Mouse (Mus musculus) hindbrain, embryonic 11.5 days (tissue): Measurements from ENCODE around the gene Sec22a. TPM values are rescaled to one million over a fixed set of nuclear protein-coding genes. Genes with fewer than 3 reads are reported as not detected.

Experiments used
- ATAC-seq: fragments of 200-750 bp; cut with Nextera tagmentation; 2 replicates; pipeline ENCODE4 v1.8.0; 2017; ENCODE audit warnings: mild to moderate bottlenecking, moderate TSS enrichment, moderate library complexity; ENCODE audit not compliant: low FRiP score
- DNase-seq: peaks from one replicate; pipeline ENCODE4 v3.0.0-alpha.2; 2015; ENCODE audit warnings: low spot score
- H3K27ac ChIP-seq: fragments of 300-500 bp; sonication (generic); 2 replicates; pipeline ENCODE4 v1.5.1; 2014; ENCODE audit warnings: mild to moderate bottlenecking, low read depth, low read length
- H3K27me3 ChIP-seq: fragments of 300-500 bp; sonication (generic); 2 replicates; pipeline ENCODE4 v1.6.1; 2014; ENCODE audit warnings: mild to moderate bottlenecking, low read length, moderate library complexity, mixed read lengths; ENCODE audit not compliant: control insufficient read depth, insufficient read depth
- H3K36me3 ChIP-seq: fragments of 300-500 bp; sonication (generic); 2 replicates; pipeline ENCODE4 v1.6.1; 2014; ENCODE audit warnings: mild to moderate bottlenecking, low read length, moderate library complexity, mixed read lengths; ENCODE audit not compliant: control insufficient read depth, insufficient read depth
- H3K4me1 ChIP-seq: fragments of 300-500 bp; sonication (generic); replicated peaks from 2 replicates; pipeline ENCODE4 v1.6.1; 2014; ENCODE audit warnings: low read length, mixed read lengths; ENCODE audit not compliant: control insufficient read depth, insufficient read depth
- H3K4me2 ChIP-seq: fragments of 300-500 bp; sonication (generic); replicated peaks from 2 replicates; pipeline ENCODE4 v1.6.1; 2014; ENCODE audit warnings: mild to moderate bottlenecking, low read depth, low read length
- H3K4me3 ChIP-seq: fragments of 300-500 bp; sonication (generic); 2 replicates; pipeline ENCODE4 v1.5.1; 2014; ENCODE audit warnings: low read depth, low read length
- H3K9ac ChIP-seq: fragments of 300-500 bp; sonication (generic); 2 replicates; pipeline ENCODE4 v1.6.1; 2014; ENCODE audit warnings: low read depth, low read length
- H3K9me3 ChIP-seq: fragments of 300-500 bp; sonication (generic); 2 replicates; pipeline ENCODE4 v1.6.1; 2016; ENCODE audit warnings: low read length; ENCODE audit not compliant: control insufficient read depth
- WGBS: fragments of 180-500 bp; shearing (Covaris S2); extraction: QIAGEN DNeasy Blood & Tissue Kit; methylation state at CpG from one replicate; pipeline ENCODE4 v1.1.7; 2014; 5-methylcytosine and 5-hydroxymethylcytosine counted together
- polyA plus RNA-seq: library from polyadenylated mRNA; unstranded; fragments of >200 nt; fragmentation: Nextera tagmentation; extraction: Ambion mirVana; gene quantifications from 2 replicates; pipeline ENCODE4 v1.2.1, GENCODE M21; 2014

The Sec22a gene
- polyA plus RNA-seq, 1 experiment from 2014 or later: 41.9 TPM

DNA sequence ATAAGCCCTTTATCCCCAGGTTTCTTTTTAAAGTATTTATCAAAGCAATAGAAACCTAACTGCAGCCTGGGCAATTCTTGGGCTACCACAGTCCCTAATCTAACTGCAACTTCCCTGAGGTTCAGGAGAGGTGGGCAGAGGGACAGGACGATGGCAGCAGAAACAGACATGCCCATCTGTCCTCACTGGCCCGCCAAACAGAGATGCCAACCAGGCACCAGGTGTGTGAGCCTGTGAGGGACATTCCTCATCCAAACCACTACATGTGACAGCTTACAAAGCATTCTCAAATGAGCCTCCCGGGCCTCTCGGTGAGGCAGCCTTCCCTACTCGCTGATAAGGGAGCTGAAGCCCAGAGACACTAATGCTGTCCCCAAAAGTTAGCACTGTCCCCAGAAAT is 76.5 kb downstream of the Sec22a start:
- H3K9ac ChIP-seq: no peak overlapping the region
- ATAC-seq (no peak), DNase-seq (no peak)
- H3K27me3 ChIP-seq: no peaks in the 10 kb centered on the region
- 92% methylated on average over 5 of the region's 5 CpGs for WGBS
- H3K4me1 ChIP-seq: no peaks in the 10 kb centered on the region
- no peaks in the 10 kb centered on the region for H3K9me3 ChIP-seq
- no peaks in the 10 kb centered on the region for H3K36me3 ChIP-seq
- no peak overlapping the region for H3K27ac ChIP-seq
- no peak overlapping the region for H3K4me2 ChIP-seq
- H3K4me3 ChIP-seq: no peak overlapping the region

DNA sequence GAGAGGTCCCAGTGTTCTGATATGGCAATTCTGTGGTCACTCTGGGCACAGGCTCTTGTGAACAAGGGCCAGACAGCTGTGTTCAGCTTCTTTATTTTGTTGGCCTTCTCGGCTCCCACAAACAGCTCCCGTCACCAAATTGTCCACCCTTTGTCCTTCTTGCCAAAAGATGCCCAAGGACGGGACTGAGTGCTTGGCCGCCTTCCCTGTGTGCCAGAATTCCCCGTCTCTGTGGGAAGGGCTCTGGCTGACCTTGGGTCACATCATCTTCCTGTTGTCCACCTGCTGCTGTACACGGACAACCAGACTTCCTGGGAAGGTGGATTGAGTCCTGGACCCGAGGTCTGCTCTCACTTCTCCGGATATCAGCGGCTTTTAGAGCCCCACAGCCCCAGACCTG is 77.9 kb downstream of the Sec22a start:
- no peaks in the 10 kb centered on the region for H3K4me1 ChIP-seq
- H3K9ac ChIP-seq: no peak overlapping the region
- DNase-seq (no peak), ATAC-seq (no peak)
- H3K4me2 ChIP-seq: no peak overlapping the region
- H3K4me3 ChIP-seq: no peak overlapping the region
- H3K27me3 ChIP-seq: no peaks in the 10 kb centered on the region
- H3K9me3 ChIP-seq: no peaks in the 10 kb centered on the region
- WGBS: 80% methylated on average over 9 of the region's 9 CpGs
- no peaks in the 10 kb centered on the region for H3K36me3 ChIP-seq
- no peak overlapping the region for H3K27ac ChIP-seq

DNA sequence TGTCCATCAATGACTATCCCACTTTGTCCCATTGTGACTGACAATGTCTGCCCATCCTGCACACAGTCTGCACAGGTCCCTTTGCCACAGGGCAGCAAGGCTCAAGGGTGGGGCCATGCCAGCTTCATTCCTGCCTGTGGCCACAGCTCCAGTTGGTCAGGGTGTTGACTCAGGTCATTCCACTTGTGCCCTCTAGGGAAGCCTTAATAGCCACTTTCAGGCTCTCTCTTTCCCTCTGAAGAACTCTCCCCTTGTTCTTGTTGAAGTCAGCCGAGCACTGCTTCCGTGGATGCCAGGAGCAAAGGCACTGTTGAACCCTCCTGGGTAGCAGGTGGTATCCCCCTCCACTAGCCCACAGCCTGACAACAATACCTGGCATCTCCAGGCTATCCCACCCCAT is 81.3 kb downstream of the Sec22a start:
- DNase-seq: no peak
- no peaks in the 10 kb centered on the region for H3K27me3 ChIP-seq
- H3K27ac ChIP-seq: no peak overlapping the region
- no peaks in the 10 kb centered on the region for H3K36me3 ChIP-seq
- 81% methylated on average over 2 of the region's 2 CpGs for WGBS
- no peak overlapping the region for H3K9ac ChIP-seq
- no peaks in the 10 kb centered on the region for H3K9me3 ChIP-seq
- no peaks in the 10 kb centered on the region for H3K4me1 ChIP-seq
- no peak overlapping the region for H3K4me3 ChIP-seq
- H3K4me2 ChIP-seq: no peak overlapping the region
- no peak for ATAC-seq

DNA sequence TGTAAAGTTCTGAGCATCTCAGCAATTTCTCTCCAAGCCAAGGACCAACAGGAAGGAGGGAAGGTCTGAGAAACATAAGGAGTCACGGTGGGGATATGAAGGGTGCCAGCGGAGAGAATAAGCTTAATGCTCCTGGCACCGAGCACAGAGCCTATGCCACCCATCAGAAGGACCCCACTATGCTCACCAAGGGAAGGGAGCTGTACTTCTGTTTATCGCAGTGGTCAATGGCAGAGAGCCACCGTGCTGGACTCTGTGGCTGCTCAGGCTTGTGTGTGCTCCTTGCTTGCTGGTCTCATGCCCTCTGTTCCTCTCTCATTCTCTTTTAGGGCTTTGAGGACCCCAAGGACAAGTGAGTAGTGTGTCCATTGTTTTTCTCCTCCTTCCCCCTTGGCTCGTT is 85.6 kb downstream of the Sec22a start:
- Histone ChIP-seq H3K27ac (no peak overlapping the region), H3K4me2 (no peak overlapping the region), H3K36me3 (no peaks in the 10 kb centered on the region), H3K4me3 (no peak overlapping the region), H3K4me1 (no peaks in the 10 kb centered on the region), H3K9me3 (no peaks in the 10 kb centered on the region), H3K27me3 (no peaks in the 10 kb centered on the region), H3K9ac (no peak overlapping the region)
- ATAC-seq: no peak
- 83% methylated on average over 6 of the region's 6 CpGs for WGBS
- DNase-seq: no peak

DNA sequence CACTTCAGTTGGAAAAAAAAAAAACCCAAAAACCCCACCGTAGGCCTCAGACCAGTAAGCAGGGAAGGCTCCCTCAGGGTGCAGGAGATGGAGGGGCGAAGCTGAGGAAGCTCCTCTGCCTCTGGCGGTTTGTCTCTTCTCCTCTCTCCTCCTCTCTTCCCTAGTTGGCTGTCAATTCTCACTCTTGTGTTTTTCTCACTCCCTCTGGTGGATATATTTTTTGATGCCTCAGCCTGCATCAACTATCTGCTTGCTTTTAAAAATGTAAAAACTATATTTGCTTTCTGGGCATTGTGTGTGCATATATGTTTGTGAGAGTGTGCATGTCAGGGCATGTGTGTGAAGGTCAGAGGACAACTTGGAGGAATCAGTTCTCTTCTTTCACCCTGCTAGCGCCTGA is 91.3 kb downstream of the Sec22a start:
- no peaks in the 10 kb centered on the region for H3K27me3 ChIP-seq
- no peak overlapping the region for H3K4me3 ChIP-seq
- 52% methylated on average over 4 of the region's 4 CpGs for WGBS
- H3K36me3 ChIP-seq: no peaks in the 10 kb centered on the region
- H3K9ac ChIP-seq: no peak overlapping the region
- H3K4me2 ChIP-seq: no peak overlapping the region
- no peaks in the 10 kb centered on the region for H3K4me1 ChIP-seq
- H3K9me3 ChIP-seq: no peaks in the 10 kb centered on the region
- DNase-seq (no peak), ATAC-seq (no peak)
- no peak overlapping the region for H3K27ac ChIP-seq

DNA sequence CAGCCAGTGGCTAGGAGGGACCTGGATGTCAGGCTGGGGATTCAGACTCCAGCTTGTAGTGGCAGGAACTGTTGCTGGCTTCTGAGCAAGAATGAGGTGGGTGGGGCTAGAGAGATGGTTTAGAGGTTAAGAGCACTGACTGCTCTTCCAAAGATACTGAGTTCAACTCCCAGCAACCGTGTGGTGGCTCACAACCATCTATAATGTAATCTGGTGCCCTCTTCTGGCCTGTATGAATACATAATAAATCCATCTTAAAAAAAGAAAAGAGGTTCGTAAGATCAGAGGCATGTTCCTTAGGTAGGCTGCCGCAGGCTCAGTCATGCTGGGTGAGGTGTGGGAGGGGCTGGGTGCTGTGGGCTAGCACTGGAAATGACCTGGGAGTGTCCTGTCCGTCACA is 92.1 kb downstream of the Sec22a start:
- ATAC-seq: no peak
- H3K4me2 ChIP-seq: no peak overlapping the region

DNA sequence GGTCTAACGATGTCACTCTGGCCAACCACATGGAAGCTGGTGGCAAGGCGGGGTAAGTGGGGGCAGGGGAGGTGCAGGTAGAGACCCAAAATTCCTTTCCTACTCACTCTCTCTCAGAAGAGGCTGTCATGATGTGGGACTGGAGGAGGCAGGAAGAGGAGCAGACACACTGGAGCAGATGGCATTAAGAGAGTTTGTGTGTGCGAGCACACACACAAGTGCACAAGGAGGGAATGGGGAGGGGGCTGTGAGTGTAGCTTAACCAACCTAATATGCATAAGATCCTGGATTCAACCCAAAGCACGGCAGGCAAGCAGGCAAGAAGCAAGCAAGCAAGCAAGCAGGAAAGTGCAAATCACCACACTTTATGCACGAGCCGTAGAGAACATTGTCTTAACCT is 92.8 kb downstream of the Sec22a start:
- Histone ChIP-seq H3K4me2 (no peak overlapping the region), H3K27ac (no peak overlapping the region), H3K4me3 (no peak overlapping the region), H3K9ac (no peak overlapping the region), H3K4me1 (no peaks in the 10 kb centered on the region), H3K36me3 (no peaks in the 10 kb centered on the region), H3K27me3 (no peaks in the 10 kb centered on the region), H3K9me3 (no peaks in the 10 kb centered on the region)
- DNase-seq (no peak), ATAC-seq (peak; percentile 17; the same call in 1 of the 2 replicates)
- 73% methylated on average over 6 of the region's 6 CpGs for WGBS

More for the DNA sequence above, 92.1 kb downstream of the Sec22a start:
- Histone ChIP-seq H3K9me3 (no peaks in the 10 kb centered on the region), H3K36me3 (no peaks in the 10 kb centered on the region), H3K4me3 (no peak overlapping the region), H3K27me3 (no peaks in the 10 kb centered on the region), H3K9ac (no peak overlapping the region), H3K27ac (no peak overlapping the region), H3K4me1 (no peaks in the 10 kb centered on the region)
- 53% methylated on average over 4 of the region's 4 CpGs for WGBS
- DNase-seq: no peak

DNA sequence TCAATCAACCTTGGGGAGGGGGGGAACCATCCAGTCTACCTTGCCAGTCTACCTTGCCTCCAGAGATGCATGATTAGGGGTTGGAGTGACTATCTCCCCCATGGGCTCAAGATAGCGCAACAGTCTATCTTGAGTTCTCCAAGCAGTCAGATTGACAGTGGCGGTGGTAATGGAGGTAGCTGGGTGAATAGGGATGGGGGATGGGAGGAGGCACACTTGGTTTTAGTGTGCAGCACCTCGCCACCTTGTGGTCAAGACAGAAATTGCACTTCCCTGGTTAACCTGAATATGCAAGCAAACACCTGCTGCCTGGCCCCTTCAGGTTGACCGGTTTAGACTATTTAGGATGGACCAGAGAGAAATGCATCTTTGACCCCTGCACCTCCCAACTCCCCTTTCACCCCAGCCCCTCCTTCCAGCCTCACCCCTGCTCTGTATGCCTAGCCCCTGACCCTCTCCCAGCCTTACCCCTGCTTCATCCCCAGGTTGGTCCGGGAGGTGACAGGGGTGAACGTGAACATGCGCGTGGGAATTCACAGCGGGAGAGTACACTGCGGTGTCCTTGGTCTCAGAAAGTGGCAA is 93.3 kb downstream of the Sec22a start:
- DNase-seq (peak; percentile 94), ATAC-seq (peak; percentile 55)
- no peak overlapping the region for H3K4me2 ChIP-seq
- no peak overlapping the region for H3K4me3 ChIP-seq
- no peaks in the 10 kb centered on the region for H3K9me3 ChIP-seq
- no peak overlapping the region for H3K27ac ChIP-seq
- H3K27me3 ChIP-seq: no peaks in the 10 kb centered on the region
- WGBS: 42% methylated on average over 10 of the region's 10 CpGs
- no peaks in the 10 kb centered on the region for H3K36me3 ChIP-seq
- H3K9ac ChIP-seq: no peak overlapping the region
- no peaks in the 10 kb centered on the region for H3K4me1 ChIP-seq
